Mouse (Mus musculus) liver, embryonic 11.5 days (tissue): Measurements from ENCODE around the gene Gm45337. TPM values are rescaled to one million over a fixed set of nuclear protein-coding genes. Genes with fewer than 3 reads are reported as not detected.
A peak's percentile ranks its signal among the peaks of the same experiment; 100 is the strongest.
"Not testable (repeated sequence)": the region's sequence is repeated elsewhere in the genome, so short reads cannot be mapped to it uniquely, and the experiment has no call there.

ENCODE experiments used
- ATAC-seq: fragments of 200-750 bp; cut with Nextera tagmentation; replicated peaks from 2 replicates; pipeline ENCODE4 v1.8.0; 2017; ENCODE audit warnings: moderate number of reproducible peaks, mild to moderate bottlenecking, moderate TSS enrichment, moderate library complexity; ENCODE audit not compliant: low FRiP score
- DNase-seq: peaks from one replicate; pipeline ENCODE4 v3.0.0-alpha.2; 2017; ENCODE audit warnings: low spot score
- H3K27ac ChIP-seq: fragments of 300-500 bp; sonication (generic); 2 replicates; pipeline ENCODE4 v1.5.1; 2014; ENCODE audit warnings: mild to moderate bottlenecking, low read depth, low read length, control low read depth
- H3K27me3 ChIP-seq: fragments of 300-500 bp; sonication (generic); replicated peaks from 2 replicates; pipeline ENCODE4 v1.6.1; 2014; ENCODE audit warnings: low read length, mixed read lengths; ENCODE audit not compliant: control insufficient read depth, insufficient read depth
- H3K36me3 ChIP-seq: fragments of 300-500 bp; sonication (generic); 2 replicates; pipeline ENCODE4 v1.6.1; 2014; ENCODE audit warnings: mild to moderate bottlenecking, low read length, moderate library complexity, mixed read lengths; ENCODE audit not compliant: control insufficient read depth, insufficient read depth
- H3K4me1 ChIP-seq: fragments of 300-500 bp; sonication (generic); replicated peaks from 2 replicates; pipeline ENCODE4 v1.6.1; 2014; ENCODE audit warnings: low read length, mixed read lengths; ENCODE audit not compliant: control insufficient read depth, insufficient read depth
- H3K4me2 ChIP-seq: fragments of 300-500 bp; sonication (generic); 2 replicates; pipeline ENCODE4 v1.6.1; 2014; ENCODE audit warnings: mild to moderate bottlenecking, control low read depth, moderate library complexity
- H3K4me3 ChIP-seq: fragments of 300-500 bp; sonication (generic); 2 replicates; pipeline ENCODE4 v1.5.1; 2014; ENCODE audit warnings: low read depth, low read length, control low read depth
- H3K9ac ChIP-seq: fragments of 300-500 bp; sonication (generic); 2 replicates; pipeline ENCODE4 v1.6.1; 2014; ENCODE audit warnings: low read depth, low read length, control low read depth
- H3K9me3 ChIP-seq: fragments of 300-500 bp; sonication (generic); 2 replicates; pipeline ENCODE4 v1.6.1; 2016; ENCODE audit warnings: low read length, inconsistent platforms, mixed read lengths; ENCODE audit not compliant: control insufficient read depth
- WGBS: fragments of 180-500 bp; shearing (Covaris S2); extraction: QIAGEN DNeasy Blood & Tissue Kit; methylation state at CpG from one replicate; pipeline ENCODE4 v1.1.7; 2014; 5-methylcytosine and 5-hydroxymethylcytosine counted together
- polyA plus RNA-seq: library from polyadenylated mRNA; unstranded; fragments of >200 nt; fragmentation: Nextera tagmentation; extraction: Ambion mirVana; gene quantifications from 2 replicates; pipeline ENCODE4 v1.2.1, GENCODE M21; 2014

Gm45337 gene
- polyA plus RNA-seq, 1 experiment from 2014 or later = not detected

GRCm38 (mm10) chr7:142134206-142134995 lies 10.0 kb downstream of the Gm45337 start:
- DNase-seq (no peak), ATAC-seq (no peak)
- H3K4me3 ChIP-seq = no peak overlapping the region
- H3K9me3 ChIP-seq = no peaks in the 10 kb centered on the region
- H3K27me3 ChIP-seq = no peaks in the 10 kb centered on the region
- no peaks in the 10 kb centered on the region for H3K4me1 ChIP-seq
- no peaks in the 10 kb centered on the region for H3K36me3 ChIP-seq
- no peak overlapping the region for H3K4me2 ChIP-seq
- no peak overlapping the region for H3K27ac ChIP-seq
- WGBS = 57% methylated on average over 4 of the region's 4 CpGs
- no peak overlapping the region for H3K9ac ChIP-seq

DNA sequence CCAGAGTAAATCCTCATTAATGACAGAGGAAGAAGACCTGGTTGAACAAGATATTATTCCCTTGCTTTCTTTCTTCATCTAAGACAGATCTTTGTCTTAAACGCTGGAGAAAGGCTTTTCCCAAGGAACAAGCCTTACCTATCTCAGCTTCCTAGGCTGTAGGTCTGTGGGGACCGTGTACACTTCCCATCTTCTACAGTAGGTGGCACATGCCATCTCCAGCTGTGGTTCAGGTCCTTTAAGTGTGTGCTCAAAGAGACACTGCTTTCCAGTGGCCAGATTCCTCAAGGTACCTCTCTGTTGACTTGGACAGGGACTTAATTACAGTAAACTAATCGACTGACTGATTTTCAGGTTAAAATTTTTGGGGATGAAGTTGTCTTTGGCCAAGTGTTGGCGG lies 15.6 kb downstream of the Gm45337 start:
- DNase-seq = no peak
- H3K27ac ChIP-seq = no peak overlapping the region
- no peaks in the 10 kb centered on the region for H3K9me3 ChIP-seq
- WGBS = 52% methylated on average over 4 of the region's 4 CpGs
- no peak overlapping the region for H3K4me3 ChIP-seq
- ATAC-seq = no peak
- H3K27me3 ChIP-seq = no peaks in the 10 kb centered on the region
- no peak overlapping the region for H3K4me2 ChIP-seq
- no peaks in the 10 kb centered on the region for H3K36me3 ChIP-seq
- H3K4me1 ChIP-seq = no peaks in the 10 kb centered on the region
- no peak overlapping the region for H3K9ac ChIP-seq

DNA sequence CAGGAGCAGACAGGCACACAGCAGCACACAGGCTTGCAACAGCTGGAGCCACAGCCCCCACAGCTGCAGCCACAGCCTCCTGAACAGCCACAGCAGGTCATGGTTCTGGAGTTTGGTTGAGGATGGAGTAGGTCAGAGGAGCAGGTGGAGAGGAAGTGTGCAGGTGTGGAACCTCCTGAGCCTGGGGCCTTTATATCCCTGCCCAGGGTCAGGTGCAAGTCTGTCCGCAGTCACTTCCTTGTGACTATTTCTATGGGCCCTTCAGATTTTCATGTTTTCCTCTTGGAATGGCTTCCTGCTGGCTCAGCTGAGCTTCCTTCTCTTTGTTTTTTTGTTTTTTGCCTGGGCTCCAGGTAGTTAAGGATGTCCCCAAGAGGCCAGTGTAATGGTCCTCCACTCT lies 23.8 kb downstream of the Gm45337 start, which contains the start of gene Gm45618:
TSS of gene Gm45618 (minus strand) at position 101 of the 400 bp plus-strand sequence.
- not testable (repeated sequence) for H3K9me3 ChIP-seq, H3K27ac ChIP-seq, ATAC-seq, H3K4me1 ChIP-seq, H3K36me3 ChIP-seq, H3K9ac ChIP-seq, H3K4me2 ChIP-seq, DNase-seq, H3K27me3 ChIP-seq, H3K4me3 ChIP-seq
- WGBS = 89% methylated on average over 1 of the region's 1 CpGs

- Histone ChIP-seq H3K4me2 (no peak overlapping the region), H3K9ac (no peak overlapping the region), H3K36me3 (no peaks in the 10 kb centered on the region), H3K4me3 (no peak overlapping the region), H3K4me1 (no peaks in the 10 kb centered on the region), H3K27me3 (no peaks in the 10 kb centered on the region), H3K27ac (no peak overlapping the region), H3K9me3 (no peaks in the 10 kb centered on the region)
- DNase-seq (no peak), ATAC-seq (no peak)
- 13% methylated on average over 5 of the region's 5 CpGs for WGBS
Measured at GRCm38 (mm10) chr7:142119632-142120031, 24.8 kb downstream of the Gm45337 start.

DNA sequence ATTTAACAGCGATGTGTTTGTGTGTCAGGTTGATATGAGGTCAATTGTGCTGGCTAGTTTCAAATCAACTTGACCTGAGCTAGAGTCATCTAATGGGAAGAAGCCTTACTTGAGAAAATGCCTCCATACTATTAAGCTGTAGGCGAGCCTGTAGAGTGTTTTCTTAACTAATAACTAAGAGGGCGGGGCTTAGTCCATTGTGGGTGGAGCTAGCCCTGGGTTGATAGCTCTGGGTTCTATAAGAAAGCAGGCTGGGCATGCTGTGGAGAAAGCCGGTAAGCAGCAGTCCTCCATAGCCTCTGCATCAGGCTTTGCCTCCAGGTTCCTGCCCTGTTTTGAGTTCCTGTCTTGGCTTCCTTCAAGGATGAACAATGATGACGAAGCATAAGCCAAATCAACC lies 39.7 kb downstream of the Gm45337 start:
- WGBS = 41% methylated on average over 5 of the region's 5 CpGs
- H3K27me3 ChIP-seq = no peaks in the 10 kb centered on the region

GRCm38 (mm10) chr7:142097776-142098175 lies 46.6 kb downstream of the Gm45337 start:
- ATAC-seq = peak; percentile 59
- Histone ChIP-seq H3K4me3 (no peak overlapping the region), H3K4me2 (no peak overlapping the region), H3K27me3 (peaks cover 55% of the 10 kb centered on the region), H3K4me1 (peaks cover 15% of the 10 kb centered on the region; the same call in 1 of the 2 replicates), H3K36me3 (no peaks in the 10 kb centered on the region), H3K27ac (no peak overlapping the region), H3K9ac (no peak overlapping the region), H3K9me3 (no peaks in the 10 kb centered on the region)
- WGBS = 11% methylated on average over 9 of the region's 9 CpGs
- DNase-seq = peak; percentile 73

More for the DNA sequence above, 39.7 kb downstream of the Gm45337 start:
- Histone ChIP-seq H3K9ac (no peak overlapping the region), H3K4me1 (no peaks in the 10 kb centered on the region), H3K36me3 (no peaks in the 10 kb centered on the region), H3K4me3 (no peak overlapping the region), H3K9me3 (no peaks in the 10 kb centered on the region), H3K27ac (no peak overlapping the region), H3K4me2 (no peak overlapping the region)
- DNase-seq (no peak), ATAC-seq (no peak)

DNA sequence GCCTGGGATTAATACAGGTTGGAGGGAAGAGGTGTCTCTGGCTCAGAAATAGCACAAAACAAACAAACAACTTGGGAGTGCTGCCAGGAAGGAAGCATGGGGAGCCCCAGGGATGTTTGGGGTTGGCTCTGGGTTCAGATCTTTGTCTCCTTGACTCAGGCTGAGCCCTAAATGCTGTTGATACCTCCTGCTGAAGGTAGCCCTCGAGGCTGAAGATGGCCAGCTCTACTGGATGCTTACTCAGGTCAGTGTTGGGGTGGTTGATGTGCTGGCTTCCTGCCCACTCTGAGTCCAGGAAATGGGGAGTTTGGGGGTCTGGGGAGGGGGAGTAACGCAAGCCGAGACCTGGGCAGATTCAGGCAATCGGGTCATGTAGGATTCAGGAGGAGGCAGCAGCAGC lies 47.7 kb downstream of the Gm45337 start:
- WGBS = 81% methylated on average over 4 of the region's 4 CpGs

GRCm38 (mm10) chr7:142095183-142095931 lies 49.0 kb downstream of the Gm45337 start, which contains the start of gene Dusp8:
Gene Dusp8, minus strand, starts transcription at chr7:142095843.
- 1% methylated on average over 59 of the region's 63 CpGs for WGBS
- no peaks in the 10 kb centered on the region for H3K36me3 ChIP-seq
- peak within 1 kb of the TSS; percentile 68 for H3K4me3 ChIP-seq
- H3K27ac ChIP-seq = peak within 1 kb of the TSS; percentile 30; the same call in 1 of the 2 replicates
- ATAC-seq = peak; percentile 82
- peak within 1 kb of the TSS; percentile 88 for H3K4me2 ChIP-seq
- H3K9ac ChIP-seq = peak within 1 kb of the TSS; percentile 69
- peak; percentile 85 for DNase-seq
- H3K27me3 ChIP-seq = peaks cover 79% of the 10 kb centered on the region
- H3K4me1 ChIP-seq = peaks cover 15% of the 10 kb centered on the region; the same call in 1 of the 2 replicates
- H3K9me3 ChIP-seq = no peaks in the 10 kb centered on the region

More for the DNA sequence above, 47.7 kb downstream of the Gm45337 start:
- DNase-seq (no peak), ATAC-seq (no peak)
- Histone ChIP-seq H3K4me1 (peaks cover 15% of the 10 kb centered on the region; the same call in 1 of the 2 replicates), H3K36me3 (no peaks in the 10 kb centered on the region), H3K4me3 (no peak overlapping the region), H3K9ac (no peak overlapping the region), H3K27me3 (peaks cover 66% of the 10 kb centered on the region), H3K27ac (no peak overlapping the region), H3K9me3 (no peaks in the 10 kb centered on the region), H3K4me2 (no peak overlapping the region)
